Mouse (Mus musculus) ES-Bruce4 (cell line): ENCODE data around the gene Prss32.
A peak's percentile ranks its signal among the peaks of the same experiment; 100 is the strongest.

Experiments
- CTCF ChIP-seq: IDR thresholded peaks from one replicate; pipeline ENCODE4 v1.8.1; 2011; ENCODE audit warnings: low read depth, low read length
- EP300 ChIP-seq: IDR thresholded peaks from 2 replicates; pipeline ENCODE4 v1.6.1; 2011; ENCODE audit warnings: low read depth, low read length; ENCODE audit not compliant: insufficient read depth
- POLR2A ChIP-seq: IDR thresholded peaks from one replicate; pipeline ENCODE4 v1.8.1; 2011; ENCODE audit warnings: low read length; ENCODE audit not compliant: insufficient read depth

- no peak for TF ChIP-seq CTCF
- TF ChIP-seq POLR2A: no peak
- 0 out of 2 replicates have a peak, but pooled peaks have one; percentile 7 for TF ChIP-seq EP300
These were observed 21.6 kb upstream of the Prss32 start for GRCm38 (mm10) chr17:23822094-23822493.
